Mouse (Mus musculus) naive thymus-derived CD4-positive, alpha-beta T cell, adult 2 months (primary cell): ENCODE measurements at regions not wholly inside any gene's neighbourhood (a gene's known extent, or its start where the extent isn't known, plus 50 kb on each side); places are given as distances from the start of the nearest gene placed in this dataset.
"Not testable (repeated sequence)": the region's sequence is repeated elsewhere in the genome, so short reads cannot be mapped to it uniquely, and the experiment has no call there.

ENCODE experiments used
- DNase-seq: peaks from one replicate; pipeline ENCODE4 v3.0.0-alpha.2; 2011; ENCODE audit warnings: low read depth

DNA sequence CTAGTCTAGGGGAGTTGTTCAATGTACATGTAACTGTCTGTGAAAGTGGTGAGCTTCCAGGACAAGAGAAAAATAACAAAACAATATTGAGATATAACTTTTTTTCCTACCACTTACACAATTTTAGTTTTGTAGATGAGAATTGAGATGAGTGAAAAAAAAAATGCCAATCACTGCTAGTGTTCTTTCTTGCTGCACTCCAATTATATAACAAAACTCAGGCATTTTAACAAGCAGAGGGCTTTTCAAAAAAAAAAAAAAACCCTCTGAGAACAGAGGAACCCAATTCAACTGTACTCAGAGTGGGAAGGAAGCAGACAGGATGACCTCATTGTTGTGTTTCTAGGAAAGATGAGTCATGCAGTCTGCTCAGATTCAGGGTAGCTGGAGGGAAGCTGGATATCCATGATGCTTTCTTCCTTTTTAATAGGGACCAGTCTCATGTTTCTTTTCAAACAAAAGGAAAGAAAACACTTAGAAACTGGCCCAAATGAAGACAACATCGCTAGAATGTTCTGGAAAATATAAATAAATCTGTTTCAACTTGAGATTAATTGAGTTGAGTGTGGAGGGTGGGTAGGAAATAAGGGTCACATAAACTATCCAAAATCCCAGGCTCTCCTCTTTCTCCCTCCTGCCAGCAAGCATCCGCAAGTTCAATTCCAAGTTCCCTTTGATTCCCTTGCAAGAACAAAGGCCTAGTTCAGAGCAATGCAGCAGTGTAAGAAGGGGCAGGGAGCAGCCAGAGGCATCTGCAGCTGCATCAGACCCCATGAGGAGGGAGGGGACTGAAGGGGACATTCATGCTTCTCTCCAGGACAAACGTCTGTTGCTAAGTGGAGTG, 250.6 kb downstream of the Trib2 start:
- DNase-seq: no peak

DNA sequence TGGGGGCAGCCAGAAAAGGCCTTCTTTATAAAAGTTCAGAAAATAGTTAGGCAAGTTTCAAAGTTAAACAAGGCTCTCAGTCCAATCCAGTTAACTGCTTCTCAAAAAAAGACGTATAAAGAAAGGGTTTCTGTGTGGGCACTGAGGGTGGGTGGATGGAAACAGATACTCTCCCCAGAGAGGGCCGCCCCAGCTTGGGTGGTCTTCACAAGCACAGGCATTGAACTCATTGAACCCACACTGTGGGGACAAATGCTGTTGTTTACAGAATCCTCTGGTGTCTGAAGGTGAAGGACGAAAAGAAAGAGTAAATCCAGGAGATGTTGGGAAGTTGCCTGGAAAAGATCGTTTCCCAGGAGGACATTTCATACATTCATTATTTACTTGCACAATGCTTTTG, 253.9 kb downstream of the Trib2 start:
- no peak for DNase-seq

DNA sequence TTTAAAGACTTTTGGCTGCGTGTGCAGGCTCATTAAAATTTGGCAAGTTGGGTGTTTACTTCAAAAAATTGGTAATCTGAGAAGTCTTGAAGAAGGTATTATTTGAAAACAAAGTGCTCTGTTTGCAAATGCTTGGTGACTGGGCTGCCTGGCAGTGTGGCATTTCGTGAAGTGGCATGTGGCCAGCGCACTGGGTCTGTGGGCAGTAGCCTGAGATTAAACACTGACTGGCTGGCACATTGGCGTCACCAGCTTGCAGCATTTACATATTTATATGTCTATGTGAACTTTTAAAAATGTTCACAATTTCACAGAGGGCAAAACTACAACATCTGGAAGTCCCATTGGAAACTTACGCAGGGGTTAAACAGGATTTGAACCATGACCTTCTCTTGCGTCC, 261.3 kb downstream of the Trib2 start:
- DNase-seq: no peak

DNA sequence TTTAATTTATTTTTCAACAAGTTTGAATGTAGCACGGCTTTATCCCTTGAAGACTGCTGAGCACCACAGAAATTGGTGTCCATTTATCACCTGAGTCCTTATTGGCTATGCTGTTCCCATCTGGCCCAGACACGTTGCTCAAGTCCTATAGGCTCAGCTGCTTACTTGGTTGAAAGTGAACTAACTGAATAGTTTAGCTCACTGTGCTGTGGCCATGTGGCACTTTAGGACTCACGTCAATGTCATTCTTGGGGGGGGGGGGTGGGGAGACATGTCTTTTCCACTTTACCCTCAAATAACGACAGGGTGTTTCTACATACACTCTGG, 263.1 kb downstream of the Trib2 start:
- DNase-seq: no peak

DNA sequence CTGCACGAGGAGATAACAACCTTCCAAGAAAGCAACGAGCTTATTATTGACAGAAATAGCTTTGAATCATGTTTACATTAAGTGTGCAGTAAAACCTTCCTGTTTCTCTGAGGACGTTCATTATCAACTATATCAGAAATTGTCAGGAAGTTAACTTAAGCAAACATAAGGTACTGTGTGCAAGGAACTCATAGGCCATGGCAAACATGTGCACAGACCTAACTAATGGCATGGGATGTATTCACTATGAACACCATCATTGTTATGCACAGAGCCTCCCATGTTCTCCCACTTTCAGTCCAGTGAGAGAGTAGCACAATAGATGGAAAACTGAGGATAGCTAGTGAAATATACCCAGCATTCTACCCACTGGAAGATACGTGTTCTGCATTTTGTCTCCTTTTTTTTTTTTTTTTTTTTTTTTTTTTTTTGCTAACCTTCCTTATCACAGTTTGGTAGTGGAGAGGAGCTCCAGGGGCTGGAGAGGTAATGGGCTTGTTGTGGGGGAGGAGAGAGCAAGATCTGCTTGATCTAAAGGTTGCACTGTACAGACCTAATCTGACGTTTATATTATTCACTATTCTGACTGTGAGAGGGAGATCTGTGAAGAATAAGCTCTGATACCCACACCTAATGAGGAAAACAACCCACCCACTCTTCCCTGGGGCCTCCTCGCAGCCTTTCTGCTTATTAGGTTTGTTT, 263.6 kb downstream of the Trib2 start:
- DNase-seq: no peak

DNA sequence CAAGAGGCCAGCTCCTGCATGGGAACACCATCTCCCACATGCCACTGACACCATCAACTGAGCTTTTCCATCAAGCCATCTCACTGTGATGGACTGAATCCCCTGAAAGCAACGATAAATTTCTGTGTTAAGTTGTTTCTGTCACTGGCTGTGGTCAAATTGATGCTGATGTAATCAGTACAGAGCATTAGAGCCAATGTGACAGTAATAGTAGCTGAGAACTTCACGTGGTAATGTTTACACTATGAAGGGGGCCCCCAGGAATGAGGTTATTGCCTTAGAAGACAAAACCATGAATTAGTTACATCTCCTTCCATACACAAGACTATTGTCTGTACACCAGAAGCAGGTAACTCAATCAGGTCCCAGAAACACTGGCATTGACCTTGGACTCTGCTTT, 264.5 kb downstream of the Trib2 start:
- no peak for DNase-seq

DNA sequence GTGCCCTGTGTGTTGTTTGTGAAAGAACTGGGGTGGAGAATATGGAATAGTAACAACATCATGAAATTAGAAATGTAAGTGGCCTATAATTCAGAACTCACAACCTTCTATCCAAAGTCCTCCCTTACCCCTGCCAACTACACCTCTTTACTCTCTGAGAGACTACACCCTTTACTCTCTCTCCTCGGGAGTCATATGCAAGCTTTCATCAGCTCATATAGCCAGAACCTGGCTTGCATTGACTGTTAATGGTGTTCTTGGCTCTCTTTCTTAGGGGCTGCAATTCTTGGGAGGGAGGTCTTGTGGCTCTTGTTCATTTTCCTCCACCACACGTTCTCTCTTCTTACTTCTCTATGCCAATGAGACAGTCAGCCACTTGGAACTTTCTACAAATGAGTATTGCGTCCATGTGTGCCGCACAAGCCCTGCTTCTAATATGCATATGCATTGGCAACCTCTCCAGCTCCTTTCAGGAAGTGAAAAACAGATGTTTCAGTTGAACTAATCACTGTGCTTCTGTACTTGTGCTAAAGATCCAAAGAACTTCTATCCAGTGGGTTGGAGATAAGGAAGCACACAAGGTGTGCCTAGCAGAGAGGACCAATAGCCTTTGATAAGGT, 265.3 kb downstream of the Trib2 start:
- no peak for DNase-seq

DNA sequence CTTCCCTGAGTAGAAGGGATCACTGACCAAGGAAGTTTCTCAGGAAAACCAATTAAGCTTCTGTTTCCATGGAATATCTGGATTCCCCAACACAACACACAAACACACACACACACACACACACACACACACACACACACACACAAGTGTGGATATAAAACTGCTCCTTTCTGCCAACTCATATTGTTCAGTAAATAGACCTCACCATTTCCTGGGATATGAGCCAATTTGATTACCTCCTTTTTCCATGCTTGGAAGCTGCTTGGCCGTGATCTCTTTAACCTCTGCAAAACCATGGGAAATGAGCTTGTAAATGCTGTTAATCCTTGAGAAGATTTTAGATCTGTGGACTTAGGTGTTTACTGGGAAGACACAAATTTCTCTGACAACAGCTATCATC, 272.4 kb downstream of the Trib2 start:
- no peak for DNase-seq

DNA sequence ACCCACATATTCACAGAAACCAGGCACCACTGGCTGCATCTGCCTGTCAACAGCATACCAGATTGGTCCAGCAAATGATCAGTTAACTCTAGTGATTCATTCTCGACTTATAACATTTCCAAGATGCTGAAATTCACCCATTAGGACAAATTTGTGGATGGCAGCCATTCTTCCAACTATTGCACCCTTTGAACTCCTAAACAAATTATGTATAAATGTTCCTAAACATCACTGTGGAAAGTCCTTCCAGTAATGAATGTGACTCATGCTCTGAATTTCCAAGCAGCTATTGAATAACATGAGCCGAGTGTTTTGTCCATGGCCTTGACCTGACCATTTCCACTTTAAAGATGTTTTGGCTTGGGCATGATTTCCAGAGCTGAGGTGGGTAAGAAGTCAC, 274.2 kb downstream of the Trib2 start:
- DNase-seq: no peak

DNA sequence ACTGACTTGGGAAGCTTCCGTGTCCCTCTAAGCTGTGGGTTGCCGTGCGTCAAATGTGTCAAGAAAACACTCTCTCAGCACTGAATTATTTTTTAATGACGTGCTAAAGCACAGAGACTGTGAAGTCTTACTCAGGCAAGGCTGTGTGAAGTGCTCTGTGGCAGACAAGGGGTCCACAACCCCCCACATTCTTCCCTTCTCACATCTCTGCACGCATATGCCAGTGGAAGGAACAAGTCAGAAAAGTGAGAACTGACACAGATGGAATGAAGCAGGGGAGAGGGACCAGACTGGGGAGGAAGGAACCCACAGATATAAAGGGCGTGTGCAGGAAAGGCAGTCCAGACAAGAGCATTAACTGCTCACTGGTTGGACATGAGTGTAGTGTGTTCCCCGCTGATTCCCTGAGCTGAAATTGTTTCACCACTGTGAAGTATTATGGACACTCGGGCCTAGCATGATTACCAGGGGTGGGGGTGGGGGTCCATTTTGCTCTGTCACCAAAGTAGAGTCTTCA, 279.8 kb downstream of the Trib2 start:
- no peak for DNase-seq

DNA sequence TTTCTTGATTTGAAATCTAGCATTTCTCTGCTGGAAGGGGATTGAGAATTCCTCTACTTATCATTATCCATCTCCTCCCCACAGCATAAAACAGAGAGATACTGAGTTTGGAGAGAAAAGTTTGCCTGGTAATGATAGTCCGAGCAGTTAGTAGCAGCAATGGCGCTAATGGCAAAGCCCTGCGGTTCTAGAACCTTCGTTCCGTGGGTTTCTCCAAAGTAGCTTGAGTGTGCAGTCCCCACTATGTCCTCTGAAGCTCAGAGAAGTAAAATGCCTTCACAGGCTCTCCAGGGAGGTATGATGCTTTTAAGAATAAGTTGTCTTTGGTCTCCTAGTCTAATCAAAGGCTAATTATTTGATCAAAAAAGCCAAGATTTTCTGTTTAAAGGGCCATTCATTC, 280.5 kb downstream of the Trib2 start:
- no peak for DNase-seq

DNA sequence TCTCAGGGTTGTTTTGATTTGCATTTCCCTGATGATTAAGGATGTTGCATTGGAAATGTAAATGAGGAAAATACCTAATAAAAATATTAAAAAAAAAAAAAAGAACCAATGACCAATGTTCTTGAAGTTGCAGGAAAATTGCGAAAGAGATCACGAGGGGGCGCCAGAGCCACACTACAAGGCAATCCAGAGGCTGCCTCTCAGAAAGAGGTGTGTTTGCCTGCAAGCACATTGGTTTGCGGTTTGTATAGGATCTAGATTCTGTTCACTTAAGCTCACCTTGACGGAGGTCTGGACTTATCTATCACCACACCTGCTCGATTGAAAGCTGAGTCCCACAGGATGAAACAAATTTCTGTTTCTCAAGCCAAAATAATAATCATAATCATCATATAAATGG, 280.9 kb downstream of the Trib2 start:
- peak; percentile 86 for DNase-seq

DNA sequence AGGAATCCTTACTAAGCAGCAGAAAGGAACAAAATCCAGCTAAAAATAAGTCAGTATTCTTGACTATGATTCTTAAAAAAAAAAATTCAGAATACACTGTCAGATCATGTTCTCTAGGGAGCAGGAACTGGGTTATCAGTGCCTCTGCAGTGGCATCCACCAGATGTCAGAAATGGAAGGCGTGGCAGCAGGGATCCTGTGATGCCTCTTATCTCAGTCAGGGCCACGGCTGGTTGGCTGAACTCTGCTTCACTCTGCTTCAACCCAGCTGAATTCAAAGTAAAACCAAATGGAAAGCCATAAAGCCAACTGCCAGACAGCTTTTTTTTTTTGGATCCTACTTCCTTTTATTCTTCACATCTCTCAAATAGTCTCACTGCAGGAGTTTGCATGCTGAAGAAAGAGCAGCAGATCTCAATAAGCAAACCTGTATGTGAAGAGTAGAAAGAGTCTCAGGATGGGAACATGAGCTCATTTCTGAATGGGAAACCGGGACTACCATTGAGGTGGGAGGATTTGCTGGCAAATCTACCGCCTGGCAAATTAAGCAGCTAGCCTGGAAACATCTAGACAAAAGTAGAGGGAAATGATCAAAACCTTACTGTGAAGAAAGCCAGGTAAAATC, 295.8 kb downstream of the Trib2 start:
- DNase-seq: no peak

DNA sequence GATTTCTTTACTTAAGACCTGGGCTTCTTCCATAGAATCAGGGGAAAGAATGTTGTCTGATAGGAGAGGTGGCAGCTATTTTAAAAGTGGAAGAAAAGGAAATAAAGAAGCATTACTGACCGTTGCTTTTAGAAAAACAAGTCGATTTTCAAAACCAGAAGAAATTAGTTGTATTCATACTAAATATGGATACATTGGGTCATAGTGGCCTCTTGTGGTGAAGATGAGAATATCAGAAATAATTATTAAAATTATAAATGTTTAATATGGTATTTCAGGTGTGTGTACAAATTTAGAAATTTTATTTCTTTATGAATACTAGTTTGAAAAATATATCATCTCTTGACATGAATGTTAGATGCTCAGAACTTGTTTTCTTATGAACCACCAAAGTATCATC, 304.7 kb downstream of the Trib2 start:
- DNase-seq: no peak

DNA sequence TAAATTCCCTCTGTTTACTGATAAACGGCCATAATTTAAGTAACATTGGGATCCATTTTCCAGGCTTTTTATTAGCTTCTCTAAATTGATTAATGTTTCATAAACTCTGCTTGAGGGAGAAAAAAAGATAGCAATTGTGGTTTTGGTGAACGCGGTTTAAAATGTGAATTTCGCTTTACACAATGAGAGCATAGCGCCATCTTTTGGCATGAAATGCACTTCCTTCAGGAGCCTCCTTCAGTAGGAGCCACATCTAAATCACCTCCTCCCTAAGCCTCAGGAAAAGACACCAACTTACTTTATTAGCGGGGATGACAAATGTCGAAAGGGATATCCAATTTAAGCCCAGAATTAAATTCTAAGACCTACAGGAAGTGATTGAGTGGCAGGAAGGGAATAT, 309.1 kb downstream of the Trib2 start:
- no peak for DNase-seq

DNA sequence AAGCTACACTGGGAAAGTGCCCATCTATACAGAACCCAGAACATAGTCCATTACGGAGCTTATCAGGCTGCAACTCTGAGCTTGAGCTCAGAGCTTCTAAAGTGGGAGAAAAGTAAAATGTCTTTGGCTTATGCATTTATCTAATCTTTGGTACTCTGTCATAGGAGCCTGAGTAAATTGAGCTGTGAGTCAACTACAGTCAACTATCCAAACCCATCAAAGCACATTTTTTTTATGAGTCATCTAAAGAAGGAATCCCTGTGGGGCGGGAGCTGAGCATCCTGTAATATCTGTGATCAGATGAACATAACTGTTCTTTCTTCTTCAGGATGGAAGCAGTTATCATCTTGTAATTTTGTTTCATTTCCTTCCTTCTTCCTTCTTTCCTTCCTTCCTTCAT, 323.1 kb downstream of the Trib2 start:
- no peak for DNase-seq

DNA sequence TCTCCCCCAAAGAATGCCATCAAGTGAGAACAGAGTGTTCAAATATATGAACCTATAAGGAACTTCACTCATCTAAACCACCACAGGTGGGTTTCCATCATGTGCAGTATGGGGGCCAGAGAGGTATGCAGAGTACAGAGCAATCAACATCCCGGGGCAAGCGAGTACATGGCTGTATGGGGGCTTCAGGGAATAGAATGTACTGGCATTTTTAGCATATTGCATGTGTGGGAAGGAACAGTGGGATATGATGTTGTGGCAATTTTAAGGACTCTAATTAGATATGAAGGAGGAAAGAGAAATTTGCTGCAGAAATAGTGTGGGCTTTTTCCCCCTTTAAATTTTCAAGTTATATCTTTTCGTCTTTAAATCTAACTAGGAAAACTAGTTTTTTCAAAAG, 344.0 kb downstream of the Trib2 start:
- DNase-seq: no peak

DNA sequence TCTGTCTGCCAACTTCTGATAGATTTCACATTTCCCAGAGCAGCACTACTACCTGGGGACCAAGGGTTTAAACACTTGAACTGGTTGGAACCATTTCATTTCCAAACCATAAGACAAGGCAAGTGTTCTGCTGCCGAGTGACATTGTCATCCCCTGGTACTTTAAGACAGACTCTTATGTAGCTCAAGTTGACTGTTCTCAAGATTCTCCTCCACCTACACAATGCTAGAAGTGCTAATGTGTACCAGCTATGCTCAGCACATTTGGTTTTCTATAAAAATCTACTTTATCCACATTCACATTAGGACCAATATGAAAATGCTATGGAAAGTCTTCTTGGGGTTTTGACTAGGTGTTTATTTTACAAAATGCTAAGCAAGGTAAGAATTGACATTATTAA, 357.3 kb downstream of the Trib2 start:
- DNase-seq: no peak

DNA sequence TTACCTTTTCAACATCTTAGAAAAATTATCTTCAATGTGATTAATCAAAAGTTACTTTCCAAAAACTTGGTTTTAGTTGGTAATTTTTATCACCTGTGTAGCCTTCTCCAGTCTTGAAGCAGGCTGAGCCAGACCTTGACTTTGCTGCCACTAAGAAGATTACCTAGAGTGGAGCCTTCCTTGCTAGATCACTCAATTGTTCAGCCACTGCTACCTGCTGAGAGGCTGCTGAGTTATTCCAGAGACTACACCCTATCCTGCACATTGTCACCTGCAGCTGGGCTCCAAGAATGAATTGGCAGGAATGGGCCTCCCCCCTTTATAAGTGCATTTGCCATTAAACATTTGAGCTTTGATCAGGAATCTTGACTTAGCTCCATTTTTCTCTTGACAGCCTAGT, 360.4 kb downstream of the Trib2 start:
- not testable (repeated sequence) for DNase-seq

DNA sequence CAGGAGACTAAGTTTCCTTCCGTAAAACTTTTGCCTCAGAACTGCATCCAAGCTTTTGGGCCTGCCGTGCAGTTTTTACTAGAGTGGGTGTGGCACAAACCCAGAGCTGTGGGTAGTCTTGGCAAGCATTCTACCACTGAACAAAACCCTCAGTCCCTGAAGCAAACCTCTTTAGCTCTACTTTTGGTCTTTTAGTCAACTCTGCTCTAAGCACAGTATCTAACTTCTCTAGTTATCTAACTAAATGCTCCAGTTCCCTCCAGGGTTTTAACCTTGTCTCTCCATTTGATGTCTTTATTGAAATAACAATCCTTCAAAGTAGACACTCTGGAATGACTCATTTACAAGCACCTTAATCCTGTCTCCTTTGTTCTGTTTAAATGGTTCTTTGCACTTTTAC, 361.0 kb downstream of the Trib2 start:
- no peak for DNase-seq

DNA sequence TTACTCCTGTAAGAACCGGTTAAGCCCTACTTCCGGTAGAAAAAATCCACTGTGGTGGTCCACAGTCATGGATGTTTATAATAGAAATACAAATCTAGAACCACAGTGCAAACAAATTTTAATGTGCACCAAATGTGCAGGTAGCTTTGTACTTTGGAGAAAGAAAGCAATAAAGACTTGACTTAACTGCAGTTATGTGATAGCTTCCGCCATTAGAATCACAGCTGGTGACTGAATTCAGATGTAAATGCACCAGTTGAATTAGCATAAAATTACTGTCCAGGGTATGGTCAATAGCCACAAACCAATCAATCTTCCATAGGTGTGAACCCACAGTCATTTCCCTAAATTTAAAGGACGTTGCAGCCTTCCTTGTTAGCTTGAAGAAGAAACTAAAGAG, 367.2 kb downstream of the Trib2 start:
- DNase-seq: no peak

DNA sequence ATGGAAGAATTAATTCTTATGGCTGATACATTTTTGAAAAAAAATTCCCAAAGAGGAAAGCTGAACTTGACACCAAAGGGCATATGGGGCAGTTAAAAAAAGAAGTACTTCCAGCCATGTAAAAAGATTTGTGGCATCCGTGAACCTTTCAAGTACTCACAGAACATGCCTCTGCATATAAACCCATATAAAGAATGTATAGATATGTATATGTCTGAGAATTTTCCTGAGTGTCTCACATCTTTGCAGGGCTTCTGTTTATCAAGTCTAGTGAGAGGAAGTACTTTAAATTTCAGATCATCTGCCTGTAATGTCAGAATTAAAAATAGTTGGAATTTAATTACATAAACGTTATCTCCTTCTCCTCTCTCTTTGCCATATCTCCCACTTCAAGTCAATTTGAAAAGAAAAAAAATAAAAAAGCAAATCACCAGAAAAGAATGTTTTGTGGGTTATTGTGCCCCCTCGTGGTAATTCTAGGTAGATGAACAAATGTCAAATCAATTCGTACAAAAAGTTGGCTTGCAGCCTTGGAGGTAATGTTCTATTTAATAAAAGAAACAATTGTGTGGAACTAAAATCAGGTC, 400.4 kb downstream of the Trib2 start:
- DNase-seq: no peak
